In the genomic region with DNA sequence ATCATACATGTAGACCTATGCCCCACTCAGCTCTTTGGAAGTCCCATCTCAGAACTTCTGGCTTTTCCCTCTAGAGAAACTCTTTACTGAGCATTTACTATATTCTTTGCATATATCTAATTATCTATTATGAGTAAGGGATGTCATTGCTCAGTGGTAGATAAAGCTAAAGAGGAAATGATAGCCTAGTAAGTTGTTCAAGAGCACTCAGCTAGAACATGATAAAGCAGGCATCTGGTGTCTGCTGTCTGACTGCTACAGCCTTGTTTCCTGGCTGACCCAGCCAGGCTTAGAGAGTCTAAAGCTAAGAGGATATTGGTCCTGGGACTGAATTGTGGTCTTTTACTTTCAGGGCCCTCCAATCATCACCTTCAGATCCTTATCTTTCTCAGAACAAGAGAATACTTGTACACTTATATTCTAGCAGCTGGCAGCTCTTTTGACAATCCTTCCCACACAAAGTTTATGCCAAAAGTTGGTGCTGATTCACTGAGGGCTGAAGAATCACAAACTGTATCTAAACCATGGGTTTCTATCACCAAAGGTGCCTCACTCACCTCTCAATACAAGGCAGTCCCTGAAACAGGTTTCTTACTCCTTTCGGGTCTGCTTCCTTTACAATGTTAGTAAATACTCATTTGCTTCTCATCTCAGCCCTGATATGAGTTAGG, we compare ENCODE assay signal across 19 mouse cellular contexts.
"Had no signal": no experiment of that assay in that cellular context is flagged by ENCODE, and none has a peak within 500 bp of the region (broad histone marks: within the 10 kb centered on the region; RNA-seq: fewer than 3 reads in every experiment).

No protein-coding gene starts in this region.

- H3K27me3 ChIP-seq: midbrain, embryonic 13.5 days; neural tube, embryonic 13.5 days had no signal

- H3K4me1 ChIP-seq: midbrain, embryonic 10.5 days; midbrain, embryonic 13.5 days; neural tube, embryonic 13.5 days had no signal

- H3K4me2 ChIP-seq: liver, embryonic 11.5 days; lung, embryonic 14.5 days; midbrain, embryonic 13.5 days; neural tube, embryonic 13.5 days had no signal

- H3K9ac ChIP-seq: liver, embryonic 14.5 days; liver, postnatal 0 days; lung, embryonic 14.5 days; midbrain, embryonic 13.5 days; neural tube, embryonic 13.5 days had no signal

- H3K27ac ChIP-seq: left cerebral cortex, adult 2 months; liver, embryonic 14.5 days; macrophage; midbrain, embryonic 10.5 days; midbrain, embryonic 13.5 days; neural tube, embryonic 13.5 days had no signal

- ATAC-seq: liver, postnatal 0 days; lung, postnatal 0 days; midbrain, embryonic 13.5 days; midbrain, embryonic 16.5 days had no signal

- H3K4me3 ChIP-seq: left cerebral cortex, adult 2 months; midbrain, embryonic 10.5 days; midbrain, embryonic 13.5 days; myocyte; neural tube, embryonic 13.5 days had no signal

- DNase-seq: kidney, adult 9 months; kidney, postnatal 14 days; kidney, postnatal 4 days; layer of hippocampus, postnatal 36 days; liver, postnatal 0 days; lung, embryonic 14.5 days; retina, postnatal 1 day; thymus, adult 18-20 months; thymus, postnatal 36 days had no signal

- H3K9me3 ChIP-seq: midbrain, embryonic 10.5 days; midbrain, embryonic 13.5 days; neural tube, embryonic 13.5 days had no signal

- H3K36me3 ChIP-seq: midbrain, embryonic 10.5 days; midbrain, embryonic 13.5 days; neural tube, embryonic 13.5 days had no signal
